Mouse (Mus musculus): ENCODE results near the gene Poln.
A peak's percentile ranks its signal among the peaks of the same experiment; 100 is the strongest.

The Poln gene

GRCm38 (mm10) chr5:34186391-34186790 is 17.1 kb upstream of the Poln start:
- no peak for DNase-seq (ENCODE audit: low spot score)

GRCm38 (mm10) chr5:34185791-34186190 is 16.5 kb upstream of the Poln start:
- DNase-seq (ENCODE audit: low spot score): no peak

- DNase-seq (ENCODE audit: low spot score): peak; percentile 0
These were observed 15.9 kb upstream of the Poln start for GRCm38 (mm10) chr5:34185051-34185580.

- peak; percentile 1 for DNase-seq (ENCODE audit: low spot score)
These were observed 14.7 kb upstream of the Poln start for GRCm38 (mm10) chr5:34183976-34184375.

GRCm38 (mm10) chr5:34183156-34183880 is 14.1 kb upstream of the Poln start:
- peak; percentile 1 for DNase-seq (ENCODE audit: low spot score)

GRCm38 (mm10) chr5:34182486-34182885 is 13.2 kb upstream of the Poln start:
- peak; percentile 1 for DNase-seq (ENCODE audit: low spot score)

GRCm38 (mm10) chr5:34177821-34178220 is 8.6 kb upstream of the Poln start:
- no peak for DNase-seq (ENCODE audit: low spot score)

GRCm38 (mm10) chr5:34177091-34177490 is 7.8 kb upstream of the Poln start:
- peak; percentile 1 for DNase-seq (ENCODE audit: low spot score)

GRCm38 (mm10) chr5:34176691-34177090 is 7.4 kb upstream of the Poln start:
- DNase-seq (ENCODE audit: low spot score): peak; percentile 0

- no peak for DNase-seq (ENCODE audit: low spot score)
These were observed 6.1 kb upstream of the Poln start for GRCm38 (mm10) chr5:34175403-34175694.

GRCm38 (mm10) chr5:34174550-34175402 is 5.5 kb upstream of the Poln start:
- no peak for DNase-seq (ENCODE audit: low spot score)

GRCm38 (mm10) chr5:34174021-34174420 is 4.8 kb upstream of the Poln start:
- DNase-seq (ENCODE audit: low spot score): no peak

- no peak for DNase-seq (ENCODE audit: low spot score)
These were observed 1.5 kb upstream of the Poln start for GRCm38 (mm10) chr5:34170726-34171125.

GRCm38 (mm10) chr5:34169954-34170353 is 706 bp upstream of the Poln start:
- DNase-seq (ENCODE audit: low spot score): no peak

- DNase-seq (ENCODE audit: low spot score): no peak
These were observed 1.4 kb downstream of the Poln start for GRCm38 (mm10) chr5:34167857-34168256.

- DNase-seq (ENCODE audit: low spot score): no peak
These were observed 3.5 kb downstream of the Poln start for GRCm38 (mm10) chr5:34165793-34166192.

GRCm38 (mm10) chr5:34148476-34148875 is 20.8 kb downstream of the Poln start:
- DNase-seq (ENCODE audit: low spot score): no peak

- no peak for DNase-seq (ENCODE audit: low spot score)
These were observed 21.7 kb downstream of the Poln start for GRCm38 (mm10) chr5:34147554-34147953.

GRCm38 (mm10) chr5:34139751-34140150 is 29.5 kb downstream of the Poln start:
- DNase-seq (ENCODE audit: low spot score): no peak

GRCm38 (mm10) chr5:34132731-34133130 is 36.5 kb downstream of the Poln start:
- DNase-seq (ENCODE audit: low spot score): no peak

- no peak for DNase-seq (ENCODE audit: low spot score)
These were observed 45.1 kb downstream of the Poln start for GRCm38 (mm10) chr5:34124131-34124530.

GRCm38 (mm10) chr5:34119121-34119856 is 50.0 kb downstream of the Poln start:
- no peak for DNase-seq (ENCODE audit: low spot score)

GRCm38 (mm10) chr5:34105681-34106080 is 63.6 kb downstream of the Poln start:
- DNase-seq (ENCODE audit: low spot score): no peak

Data from ovary, adult 18-20 months (tissue).